Mouse (Mus musculus): ENCODE results near the gene 4632433K11Rik.
A peak's percentile ranks its signal among the peaks of the same experiment; 100 is the strongest.

DNA sequence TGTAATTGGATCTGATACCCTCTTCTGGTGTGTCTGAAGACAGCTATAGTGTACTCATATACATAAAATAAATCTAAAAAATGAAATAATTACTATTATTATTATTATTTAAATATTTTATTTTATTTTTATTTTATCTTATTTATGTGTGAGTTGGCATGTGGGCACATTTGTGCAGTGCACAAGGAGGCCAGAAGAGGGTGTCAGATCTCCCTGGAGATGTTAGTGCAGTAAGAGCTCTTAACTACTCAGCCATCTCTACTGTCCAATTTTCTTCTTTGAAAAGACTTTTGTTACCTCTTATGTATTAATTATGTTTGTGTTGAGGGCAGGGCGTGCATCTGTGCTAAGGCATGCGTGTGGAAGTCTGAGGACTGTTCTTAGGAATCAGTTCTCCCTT lies 34.0 kb upstream of the 4632433K11Rik start:
- peak; percentile 34; the same call in 1 of the 2 replicates for TF ChIP-seq CTCF (IDR thresholded peaks at IDR 0.05; ENCODE audit: borderline replicate concordance, insufficient read depth, low read depth, low read length)
- TF ChIP-seq POLR2A (IDR thresholded peaks at IDR 0.05; ENCODE audit: borderline replicate concordance, insufficient read depth, low read length), result no peak
